Mouse (Mus musculus): Measurements from ENCODE around the gene Lrrk1. TPM values are rescaled to one million over a fixed set of nuclear protein-coding genes. Genes with fewer than 3 reads are reported as not detected.

The Lrrk1 gene
- total RNA-seq, 2 experiments from 2014 or later, result 7.7 to 9.2 TPM

DNA sequence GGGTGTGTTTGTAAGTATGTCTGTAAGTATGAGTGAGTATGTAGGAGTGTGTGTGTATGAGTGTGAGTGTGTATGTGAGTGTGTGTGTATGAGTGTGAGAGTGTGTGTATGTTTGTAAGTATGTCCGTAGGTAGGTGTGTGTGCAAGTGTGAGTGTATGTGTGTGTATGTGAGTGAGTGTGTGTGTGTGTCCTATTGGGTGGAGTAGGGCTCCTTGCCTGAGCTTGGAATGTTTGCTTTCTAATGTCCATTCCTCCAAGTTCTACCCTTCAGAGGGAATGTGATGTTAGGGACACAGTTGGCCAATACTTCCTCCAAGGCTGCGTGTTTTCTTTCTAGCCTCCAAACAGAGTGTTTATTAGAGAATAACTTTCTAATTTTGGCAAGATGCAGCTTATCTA is 51.2 kb downstream of the Lrrk1 start:
- DNase-seq, result no peak

DNA sequence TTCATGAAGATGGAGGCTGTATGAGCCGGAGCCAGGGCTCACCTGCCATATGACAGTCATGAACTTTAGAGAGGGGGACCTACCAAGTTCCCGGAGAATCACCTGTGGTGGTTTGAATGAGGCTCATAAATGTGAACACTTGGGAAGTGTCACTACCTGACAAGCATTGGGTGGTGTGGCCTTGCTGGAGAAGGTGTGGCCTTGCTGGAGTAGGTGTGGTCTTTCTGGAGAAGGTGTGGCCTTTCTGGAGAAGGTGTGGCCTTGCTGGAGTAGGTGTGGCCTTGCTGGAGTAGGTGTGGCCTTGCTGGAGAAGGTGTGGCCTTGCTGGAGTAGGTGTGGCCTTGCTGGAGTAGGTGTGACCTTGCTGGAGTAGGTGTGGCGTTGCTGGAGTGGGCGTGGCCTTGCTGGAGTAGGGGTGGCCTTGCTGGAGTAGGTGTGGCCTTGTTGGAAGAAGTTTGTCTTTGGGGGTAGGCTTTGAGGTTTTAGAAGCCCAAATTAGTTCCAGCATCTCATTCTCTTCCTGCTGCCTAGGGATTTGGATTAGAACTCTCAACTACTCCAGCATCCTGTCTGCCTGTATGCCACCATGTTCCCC is 54.1 kb downstream of the Lrrk1 start:
- DNase-seq, result no peak

DNA sequence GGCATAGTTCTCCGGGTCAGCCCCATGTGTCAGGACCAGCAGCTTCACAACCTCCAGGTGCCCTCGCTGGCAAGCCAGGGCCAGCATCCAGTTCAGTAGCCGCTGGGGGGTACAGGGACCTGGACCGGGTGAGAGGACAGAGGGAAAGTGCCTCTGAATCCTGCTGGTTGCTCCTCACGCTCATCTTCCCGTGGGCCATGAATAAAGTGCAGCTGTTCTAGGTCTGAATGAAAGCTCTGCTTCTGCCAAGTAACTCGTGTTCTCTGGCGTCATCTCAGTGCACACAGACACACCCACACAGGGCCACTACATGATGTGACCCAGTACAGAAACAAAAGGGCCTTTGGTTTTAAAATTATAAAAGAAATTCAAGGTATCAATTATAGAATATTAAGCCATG is 55.8 kb downstream of the Lrrk1 start:
- DNase-seq, result no peak

DNA sequence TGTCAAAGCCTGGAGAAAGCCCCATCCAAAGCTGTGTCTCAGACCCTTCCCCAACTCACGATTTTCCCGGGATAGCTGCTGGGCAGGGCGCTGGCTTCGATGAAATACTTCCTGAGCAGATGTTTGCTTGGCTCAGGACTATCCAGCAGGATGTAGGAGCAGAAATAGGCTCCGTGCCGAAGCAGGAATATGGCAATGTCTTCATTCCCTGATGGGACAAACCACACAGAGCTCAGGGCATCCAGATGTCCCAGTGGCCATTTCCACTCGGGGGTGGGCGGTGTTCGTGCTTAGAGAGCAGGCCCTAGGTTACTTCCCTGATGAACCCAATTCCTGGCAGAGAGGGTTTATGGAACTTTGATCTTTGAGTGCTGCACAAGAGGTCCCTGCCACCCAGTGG is 57.5 kb downstream of the Lrrk1 start:
- no peak for DNase-seq

DNA sequence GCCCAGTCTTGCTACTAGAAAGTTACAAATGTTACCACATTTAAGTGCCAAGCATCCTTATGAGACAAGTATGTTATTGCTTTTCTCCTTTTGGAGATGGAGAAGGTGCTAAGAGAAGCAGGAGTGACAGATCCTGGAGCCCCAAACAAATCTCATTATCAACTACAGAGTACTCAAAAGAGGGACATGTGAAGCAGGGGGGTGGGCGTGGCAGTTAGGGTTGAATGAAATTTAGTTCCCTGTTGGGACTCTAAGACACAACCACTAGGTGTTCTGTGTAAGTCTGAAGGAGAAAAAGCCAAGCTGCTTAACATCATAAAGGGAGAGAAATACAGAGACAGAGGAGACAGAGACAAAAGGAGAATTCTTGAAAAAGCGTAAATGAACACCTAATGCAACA is 60.6 kb downstream of the Lrrk1 start:
- no peak for DNase-seq

DNA sequence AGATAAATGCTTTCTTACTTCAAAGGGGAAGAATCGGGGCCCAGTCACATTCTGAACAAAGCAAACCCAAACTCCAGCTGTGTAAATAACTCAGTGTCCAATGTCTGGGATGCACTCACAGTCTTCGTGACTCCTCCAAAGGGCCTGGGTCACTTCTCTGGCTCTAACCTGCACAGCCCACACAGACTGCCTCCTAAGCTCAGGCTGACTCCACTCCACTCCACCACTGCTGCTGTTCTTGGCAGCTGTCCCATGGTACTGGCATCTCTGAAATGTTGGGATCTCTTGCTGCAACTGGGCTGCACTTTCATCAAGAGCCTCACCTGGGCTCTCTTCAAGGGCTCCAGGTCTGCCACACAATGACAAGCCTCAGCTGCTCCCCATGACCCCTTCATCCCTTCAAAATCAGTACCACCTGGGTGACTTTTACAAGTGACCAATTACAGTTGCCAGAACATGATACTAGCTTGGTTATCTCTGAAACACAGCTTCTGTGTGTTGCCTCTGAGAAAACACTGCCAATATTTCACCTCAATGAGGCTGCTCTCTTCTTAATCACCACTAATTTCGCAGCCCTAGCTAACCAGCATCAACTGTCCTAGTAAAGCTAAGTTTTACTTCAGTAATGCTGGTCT is 62.6 kb downstream of the Lrrk1 start:
- DNase-seq, result no peak

DNA sequence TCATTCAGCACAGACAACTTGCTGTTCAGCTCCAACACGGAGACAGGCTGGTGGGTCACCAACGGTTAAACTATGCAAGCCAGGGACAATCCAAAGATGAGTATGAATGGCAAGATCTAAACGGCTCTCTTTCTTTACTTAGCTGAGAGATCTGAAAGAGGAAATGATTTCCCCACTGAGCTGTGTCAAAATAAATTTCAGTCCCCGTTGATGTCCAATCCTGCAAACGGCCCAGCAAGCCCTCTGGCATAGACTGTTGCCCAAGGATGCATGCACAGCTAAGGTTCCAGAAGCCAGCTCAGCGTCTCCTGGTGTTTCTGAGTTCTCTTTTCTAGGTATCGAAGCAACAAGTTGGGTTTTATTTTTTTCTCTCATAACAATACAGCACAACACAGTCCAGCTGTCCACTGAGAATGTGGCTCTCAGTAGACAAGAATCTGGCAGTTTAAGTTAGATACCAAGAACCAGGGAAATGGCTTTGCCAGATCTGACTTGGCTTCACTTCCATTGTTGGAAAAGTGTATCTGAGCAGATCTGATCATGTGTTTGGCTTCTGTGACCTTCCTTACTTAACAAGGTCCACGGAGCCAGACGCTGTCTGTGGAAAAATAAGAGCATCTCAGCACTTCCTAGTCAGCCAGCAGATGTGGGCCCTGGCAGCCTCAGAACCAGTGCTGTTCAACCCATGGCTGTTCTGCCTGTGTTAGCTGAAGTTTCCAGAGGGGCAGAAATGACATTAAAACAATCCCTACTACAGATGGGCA is 64.7 kb downstream of the Lrrk1 start:
- no peak for DNase-seq

DNA sequence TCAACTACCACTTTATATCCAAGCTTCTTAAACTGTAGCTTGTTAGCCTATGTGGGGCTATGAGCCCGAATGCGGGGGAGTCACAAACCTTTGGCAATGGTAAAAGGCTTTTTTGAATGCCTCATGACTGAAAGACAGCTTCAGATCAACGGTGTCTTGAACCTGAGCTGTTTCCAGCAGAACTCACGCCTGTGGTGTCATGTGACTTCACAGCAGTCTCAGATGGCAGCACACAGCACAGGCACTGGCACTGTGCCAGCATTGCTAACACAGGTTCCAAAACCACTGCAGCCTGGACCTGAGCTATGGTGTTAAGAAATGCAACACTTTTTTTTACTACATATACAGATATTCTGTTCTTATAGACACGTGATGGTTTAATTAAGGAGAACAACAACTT is 67.2 kb downstream of the Lrrk1 start:
- peak; percentile 36 for DNase-seq

DNA sequence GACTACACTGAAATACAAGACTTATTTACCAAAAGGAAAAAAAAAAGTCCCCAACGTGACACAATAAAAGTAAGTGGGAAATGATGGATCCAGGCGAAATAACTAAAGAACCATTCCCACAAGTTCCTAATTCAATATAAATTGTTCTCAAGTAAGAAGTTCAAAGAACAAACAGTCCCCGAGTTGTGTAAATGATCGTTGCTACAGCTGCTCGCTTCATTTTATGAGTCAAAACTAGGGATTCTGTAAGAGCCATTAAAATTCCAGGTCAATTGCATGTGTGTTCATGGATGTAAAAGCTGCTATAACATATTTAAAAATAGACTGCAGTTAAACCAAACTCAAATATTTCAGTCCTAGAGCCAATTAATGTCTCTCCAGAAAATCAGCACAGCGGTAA is 70.0 kb downstream of the Lrrk1 start:
- no peak for DNase-seq

DNA sequence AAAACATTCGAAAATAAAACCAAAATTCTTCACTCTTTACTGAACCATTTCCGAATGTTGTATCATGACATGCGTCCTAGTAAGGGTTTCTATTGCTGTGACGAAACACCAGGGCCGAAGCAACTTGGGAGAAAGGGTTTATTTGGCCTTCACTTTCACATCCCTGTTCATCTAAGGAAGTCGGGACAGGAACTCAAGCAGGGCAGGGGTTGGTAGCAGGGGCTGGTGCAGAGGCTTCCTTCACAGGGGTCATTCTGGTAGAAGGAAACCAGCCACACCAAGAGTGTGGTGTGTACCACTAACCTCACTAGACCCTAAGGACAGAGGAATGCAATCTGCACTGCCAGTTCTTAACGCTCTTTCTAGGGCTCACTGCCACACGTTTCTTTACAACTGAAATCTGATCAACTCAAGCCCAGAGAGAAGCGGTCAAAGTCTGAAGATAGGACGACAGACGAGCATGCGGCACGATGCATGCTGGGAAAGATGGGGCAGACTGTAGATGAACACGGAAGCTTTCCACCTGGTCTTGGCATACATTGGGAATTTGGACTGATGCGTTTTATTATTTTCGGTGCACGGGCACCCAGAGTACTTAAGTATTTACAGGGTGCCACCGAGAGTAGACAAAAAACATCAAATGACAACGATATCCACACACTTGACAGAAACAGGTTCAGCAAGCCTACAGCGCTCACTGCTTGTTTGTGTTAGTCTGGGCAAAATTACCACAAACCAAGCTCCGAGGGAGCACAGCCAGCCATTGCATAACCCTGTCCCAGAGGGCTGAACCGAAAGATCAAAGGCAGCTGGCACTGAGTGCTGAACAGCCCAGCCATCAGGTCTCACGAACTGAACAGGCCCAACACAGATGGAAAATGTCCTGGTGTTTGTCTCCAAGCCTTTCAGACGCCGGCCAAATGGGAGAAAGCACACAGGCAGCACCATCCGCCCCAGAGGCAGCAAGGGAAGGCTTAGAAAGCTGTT is 77.2 kb downstream of the Lrrk1 start:
- DNase-seq, result peak; percentile 36

DNA sequence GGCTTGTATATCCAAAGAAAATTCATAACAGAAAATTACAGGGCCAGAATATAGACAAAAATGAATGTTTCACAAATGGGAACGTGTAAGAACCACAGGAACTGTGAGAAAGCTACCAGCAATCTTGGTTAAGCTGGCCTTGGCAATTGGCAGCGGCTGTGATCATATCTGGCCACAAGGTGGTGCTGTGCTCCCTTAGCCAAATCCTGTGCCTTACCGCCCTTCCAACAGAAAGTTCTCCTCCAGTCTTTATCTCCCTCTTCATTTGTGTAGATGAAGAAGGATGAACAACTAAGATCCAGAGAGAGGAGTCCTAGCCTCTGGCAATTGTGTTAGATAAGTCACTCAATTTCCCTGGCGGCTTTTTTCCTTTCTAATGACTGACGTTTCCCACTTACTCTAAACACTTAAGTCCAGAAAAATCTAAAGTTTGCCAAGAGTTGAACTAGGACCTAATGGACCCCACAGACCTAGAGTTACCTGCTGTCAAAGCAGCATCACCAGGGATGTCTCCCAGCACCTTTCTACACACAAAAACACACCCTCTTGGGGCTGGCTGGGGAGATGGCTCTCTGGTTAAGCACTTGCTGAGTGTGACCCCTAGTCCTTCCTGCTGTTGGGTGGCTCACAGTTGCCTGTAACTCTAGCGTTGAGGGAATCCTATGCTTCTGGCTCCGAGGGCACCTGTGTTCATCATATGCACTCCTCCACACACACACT is 78.0 kb downstream of the Lrrk1 start:
- DNase-seq, result peak; percentile 64

DNA sequence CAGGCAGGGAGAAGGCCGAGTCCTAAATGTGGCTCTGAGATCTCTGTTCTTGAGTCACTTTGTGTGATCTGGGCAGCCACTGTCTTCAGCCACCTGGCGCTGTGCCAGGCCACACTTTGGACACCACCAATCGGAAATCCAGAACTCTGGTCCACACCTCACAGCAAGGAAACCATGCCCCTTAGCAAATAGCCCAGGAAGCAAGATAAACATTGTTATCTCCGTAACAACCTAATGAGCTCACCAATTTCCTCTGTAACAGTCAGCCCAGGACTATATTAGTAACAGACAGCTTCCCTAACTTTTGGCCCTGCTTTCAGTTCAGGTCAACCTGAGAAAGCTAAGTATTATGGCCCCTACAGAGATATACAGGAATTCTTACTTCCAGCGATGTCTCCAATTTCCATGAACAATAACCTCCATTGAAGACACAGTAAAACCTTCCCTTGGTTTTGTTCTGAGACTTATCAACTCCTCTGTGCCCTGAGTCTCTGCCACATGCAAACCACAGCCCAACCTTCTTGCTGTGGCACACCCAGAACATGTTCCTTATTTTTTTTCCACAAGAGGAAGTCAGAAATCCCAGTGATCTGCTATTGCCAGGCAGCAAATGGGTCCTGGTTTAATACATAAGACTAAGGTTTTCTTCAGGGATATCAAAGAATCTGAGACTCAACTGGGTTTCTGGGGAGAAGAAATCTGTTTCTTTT is 78.8 kb downstream of the Lrrk1 start:
- DNase-seq, result peak; percentile 32

DNA sequence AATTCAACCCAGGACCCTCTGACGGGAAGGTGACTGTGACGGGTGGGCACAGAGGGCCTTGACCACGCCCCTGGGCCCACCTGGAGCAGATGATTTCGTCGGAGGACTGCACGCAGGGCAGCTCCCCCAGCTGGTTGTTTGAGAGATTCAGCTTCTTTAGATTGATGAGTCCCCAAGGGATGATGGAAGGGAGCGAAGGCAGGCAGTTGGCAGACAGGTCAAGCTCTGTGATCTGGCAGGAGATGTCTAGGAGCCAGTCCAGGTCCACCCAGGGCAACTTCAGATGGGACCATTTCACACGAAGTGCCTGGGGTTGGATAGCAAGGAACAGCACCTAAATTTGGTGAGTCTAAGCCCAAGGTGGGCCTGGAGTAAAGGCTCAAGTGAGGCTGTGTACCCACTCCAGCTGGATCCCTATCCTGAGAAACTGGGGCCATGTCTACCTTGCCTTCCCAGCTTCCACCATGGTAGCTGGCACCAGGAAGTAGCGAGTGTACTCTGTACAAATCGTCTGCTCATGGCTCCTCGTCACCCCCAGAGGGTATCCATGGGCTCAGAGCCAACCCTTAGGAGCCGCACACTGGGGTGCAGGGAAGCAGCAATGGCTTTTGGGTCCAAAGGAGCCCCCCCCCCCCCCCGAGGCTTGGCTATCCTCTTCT is 79.4 kb downstream of the Lrrk1 start:
- no peak for DNase-seq

DNA sequence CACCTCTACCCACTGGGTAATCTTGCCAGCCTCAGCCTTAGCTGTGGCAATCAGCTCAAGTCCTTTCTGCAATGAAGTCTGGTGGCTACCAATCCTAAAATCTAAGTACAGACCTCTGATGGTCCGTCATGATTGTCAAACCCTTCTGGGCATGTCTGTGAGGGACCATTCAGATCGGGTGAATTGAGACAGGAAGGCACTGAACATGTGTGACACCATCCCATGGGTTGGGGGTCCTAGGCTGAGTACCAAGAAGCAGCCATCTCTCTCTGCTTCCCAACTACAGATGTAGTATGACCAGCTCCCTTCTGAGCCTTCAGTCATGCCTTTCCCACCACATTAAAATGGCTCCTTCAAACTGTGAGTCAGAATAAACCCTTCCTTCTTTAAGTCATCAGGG is 80.4 kb downstream of the Lrrk1 start:
- no peak for DNase-seq

DNA sequence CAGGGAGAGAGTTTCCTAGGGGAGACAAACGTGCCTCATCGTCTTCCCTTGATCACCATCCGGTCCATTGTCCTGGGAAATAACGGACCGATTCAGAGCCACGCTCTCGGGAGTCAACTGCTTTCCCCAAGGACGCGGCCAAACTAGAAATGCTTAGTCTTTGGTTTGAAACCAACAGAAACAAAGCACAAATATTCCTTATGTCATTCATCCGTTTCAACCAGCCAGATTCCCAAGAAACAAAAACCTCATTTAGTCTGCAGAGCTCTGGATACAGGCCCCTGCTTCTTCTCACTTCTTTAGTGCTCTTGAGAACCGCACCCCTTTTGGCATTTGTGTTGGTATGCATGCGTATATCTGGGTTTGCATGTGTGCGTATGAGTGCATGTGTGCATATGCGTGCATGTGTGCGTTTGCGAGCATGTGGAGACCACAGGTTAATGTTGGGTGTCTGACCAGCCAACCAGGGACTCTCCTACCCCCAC is 82.4 kb downstream of the Lrrk1 start:
- no peak for DNase-seq

DNA sequence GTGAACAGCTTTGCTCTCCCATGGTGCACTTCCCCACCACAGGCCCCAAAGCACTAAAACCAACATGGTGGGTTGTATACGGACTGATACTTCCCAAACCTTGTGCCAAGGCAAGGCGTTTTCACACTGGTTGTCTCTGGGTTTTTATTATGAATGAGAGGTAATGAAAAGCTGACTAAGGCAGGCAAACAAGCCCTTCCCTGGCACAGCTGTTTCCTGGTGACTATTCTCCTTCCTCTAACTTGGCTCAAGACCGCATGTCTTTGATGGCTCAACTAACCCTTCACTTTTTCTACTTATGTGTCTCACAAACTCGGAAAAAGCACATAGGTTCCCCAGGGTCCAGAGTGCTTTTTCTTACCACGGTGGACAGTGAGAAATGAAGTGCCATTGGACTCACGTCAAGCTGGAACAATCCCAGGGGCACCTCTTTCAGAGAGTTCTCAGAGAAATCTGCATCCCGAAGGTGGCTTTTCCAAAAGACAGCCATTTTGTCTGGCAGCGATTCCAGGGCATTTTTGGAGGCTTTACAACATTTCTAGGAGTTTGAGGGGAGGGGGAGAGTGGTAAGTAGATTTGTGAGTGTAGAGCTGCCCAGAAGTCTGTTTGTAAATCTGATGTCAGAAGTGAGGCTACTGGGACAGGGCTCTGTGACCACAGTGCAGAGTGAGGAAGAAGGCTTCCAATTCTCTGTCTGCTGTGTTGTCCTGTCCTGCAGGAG is 83.0 kb downstream of the Lrrk1 start:
- no peak for DNase-seq

DNA sequence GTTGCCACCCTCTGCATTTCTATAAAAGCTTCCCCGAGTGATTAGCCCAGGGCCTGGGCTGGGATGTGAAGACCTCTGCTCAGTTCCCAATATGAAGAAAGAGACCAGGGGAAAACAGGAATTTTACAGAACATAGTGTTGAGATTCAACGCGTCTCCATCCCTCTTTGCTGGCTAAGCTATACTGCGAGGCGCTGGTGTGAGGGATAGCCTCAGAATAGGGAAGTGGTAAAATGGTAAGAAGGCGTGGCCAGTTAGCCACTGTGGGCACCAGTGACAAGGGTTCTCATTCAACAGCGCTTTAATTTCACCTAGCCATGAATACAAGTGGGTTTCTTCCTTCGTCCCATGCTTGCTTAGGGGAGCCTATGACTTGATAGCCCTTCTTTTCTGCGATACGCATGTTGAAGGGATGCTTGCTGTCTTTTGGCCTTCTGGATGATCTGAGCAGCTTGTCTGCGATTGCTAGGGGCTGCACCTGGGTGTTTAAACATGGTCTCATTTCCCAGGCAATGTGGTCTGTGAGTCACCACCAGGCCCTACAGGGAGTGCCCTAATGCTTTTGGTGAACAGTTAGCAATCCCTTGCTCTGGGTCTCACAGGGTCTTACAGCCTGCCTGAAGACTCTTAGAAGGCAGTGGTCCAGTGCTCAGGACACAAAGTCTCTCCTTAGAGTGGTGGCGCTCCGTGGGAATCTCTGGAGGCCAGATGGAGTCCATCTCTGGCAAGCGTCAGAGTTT is 84.1 kb downstream of the Lrrk1 start:
- no peak for DNase-seq

DNA sequence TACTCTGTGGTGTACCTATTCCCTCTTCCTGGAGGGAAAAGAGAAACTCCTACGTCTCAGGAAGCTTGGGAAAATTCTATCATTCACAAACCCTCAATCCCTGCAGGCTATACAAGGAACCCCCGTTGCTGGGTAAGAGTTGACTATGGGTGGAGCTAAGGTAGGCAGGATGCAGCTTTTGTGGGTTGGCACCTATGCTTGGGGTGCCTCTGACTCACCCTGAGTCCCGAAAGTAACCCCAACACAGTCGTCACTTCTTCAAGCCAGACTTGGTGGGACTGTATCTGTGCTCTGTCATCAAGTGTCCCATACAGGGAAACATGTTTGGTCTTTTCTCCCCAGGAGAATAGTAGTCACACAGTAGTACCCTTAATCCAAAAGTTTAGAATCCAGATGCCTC is 86.7 kb downstream of the Lrrk1 start:
- DNase-seq, result no peak

DNA sequence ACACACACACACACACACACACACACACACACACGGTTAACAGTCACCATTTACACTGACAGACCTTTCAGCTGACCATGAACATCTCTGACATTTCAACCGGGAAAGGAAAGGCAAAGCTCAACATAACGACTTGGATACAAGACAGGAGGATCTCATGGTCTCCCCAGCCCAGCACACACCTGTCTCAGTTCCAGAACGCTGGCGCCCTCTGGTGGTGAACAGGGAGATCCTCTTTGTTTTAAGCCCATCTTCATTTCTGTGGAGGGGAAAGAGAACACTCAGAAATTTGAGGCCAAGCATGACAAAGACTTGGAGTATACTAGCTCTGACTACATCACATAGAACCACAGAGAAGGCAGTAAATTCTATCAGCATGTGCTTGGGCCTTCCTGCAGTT is 87.5 kb downstream of the Lrrk1 start:
- DNase-seq, result peak; percentile 86
